Mouse (Mus musculus) ES-E14 (cell line): ENCODE measurements at regions not wholly inside any gene's neighbourhood (a gene's known extent, or its start where the extent isn't known, plus 50 kb on each side); places are given as distances from the start of the nearest gene placed in this dataset.
"Not testable (repeated sequence)": the region's sequence is repeated elsewhere in the genome, so short reads cannot be mapped to it uniquely, and the experiment has no call there.

Experiments
- DNase-seq: peaks from one replicate; pipeline ENCODE4 v3.0.0-alpha.2; 2013; ENCODE audit warnings: low read depth, low spot score
- H3K27ac ChIP-seq: 2 replicates; pipeline ENCODE4 v1.5.1; 2012; ENCODE audit warnings: low read depth, mild to moderate bottlenecking, low read length, moderate library complexity, mixed read lengths; ENCODE audit not compliant: poor library complexity, insufficient read depth, severe bottlenecking
- H3K36me3 ChIP-seq: 2 replicates; pipeline ENCODE4 v1.6.1; 2012; ENCODE audit warnings: mild to moderate bottlenecking, low read length, moderate library complexity, mixed read lengths; ENCODE audit not compliant: control insufficient read depth, poor library complexity, insufficient read depth, severe bottlenecking
- H3K4me1 ChIP-seq, 2 experiments: fragments of 150-350 bp in 1 of 2; sonication (generic) in 1 of 2; 2 replicates each; pipeline ENCODE4 v1.6.1; 2012; ENCODE audit warnings: low read length in 2 of 2, mild to moderate bottlenecking in 1 of 2, mixed read lengths in 1 of 2; ENCODE audit not compliant: control insufficient read depth in 2 of 2, insufficient read depth in 2 of 2, poor library complexity in 1 of 2
- H3K4me3 ChIP-seq, 2 experiments: fragments of 150-350 bp in 1 of 2; sonication (generic) in 1 of 2; 2 replicates each; pipeline ENCODE4 v1.5.1; 2012; ENCODE audit warnings: low read length in 2 of 2, low read depth in 1 of 2, mild to moderate bottlenecking in 1 of 2, mixed read lengths in 1 of 2; ENCODE audit not compliant: insufficient read depth in 1 of 2, poor library complexity in 1 of 2, severe bottlenecking in 1 of 2
- H3K9ac ChIP-seq: 2 replicates; pipeline ENCODE4 v1.6.1; 2012; ENCODE audit warnings: low read depth, mild to moderate bottlenecking, low read length, mixed read lengths; ENCODE audit not compliant: poor library complexity, insufficient read depth, severe bottlenecking
- H3K9me3 ChIP-seq: fragments of 150-350 bp; sonication (generic); 2 replicates; pipeline ENCODE4 v1.6.1; 2012; ENCODE audit warnings: low read depth, mild to moderate bottlenecking, low read length; ENCODE audit not compliant: control insufficient read depth, insufficient read depth
- CHD2 ChIP-seq: IDR thresholded peaks from 2 replicates; pipeline ENCODE4 v1.6.1; 2014; ENCODE audit warnings: mild to moderate bottlenecking, low read depth, low read length, inconsistent platforms
- HCFC1 ChIP-seq: IDR thresholded peaks from 2 replicates; pipeline ENCODE4 v1.6.1; 2012; ENCODE audit warnings: low read length, inconsistent platforms, borderline replicate concordance; ENCODE audit not compliant: insufficient read depth
- MAFK ChIP-seq: IDR thresholded peaks from 2 replicates; pipeline ENCODE4 v1.6.1; 2014; ENCODE audit warnings: mild to moderate bottlenecking, low read depth, low read length, inconsistent platforms; ENCODE audit not compliant: insufficient read depth
- ZC3H11A ChIP-seq: IDR thresholded peaks from 2 replicates; pipeline ENCODE4 v1.6.1; 2012; ENCODE audit warnings: low read depth, mild to moderate bottlenecking, inconsistent platforms, low read length, borderline replicate concordance
- ZNF384 ChIP-seq: IDR thresholded peaks from 2 replicates; pipeline ENCODE4 v1.6.1; 2012; ENCODE audit warnings: low read depth, low read length, inconsistent platforms
- in situ Hi-C, 2 experiments: fragments of 600-800 bp; cut with MboI; formaldehyde crosslinking; loops; one replicate each; pipeline ENCODE4 v1.15.1; 2025; ENCODE audit warnings: low sequenced_read_pairs in 2 of 2, inconsistent platforms in 1 of 2; ENCODE audit not compliant: unreplicated experiment in 2 of 2

DNA sequence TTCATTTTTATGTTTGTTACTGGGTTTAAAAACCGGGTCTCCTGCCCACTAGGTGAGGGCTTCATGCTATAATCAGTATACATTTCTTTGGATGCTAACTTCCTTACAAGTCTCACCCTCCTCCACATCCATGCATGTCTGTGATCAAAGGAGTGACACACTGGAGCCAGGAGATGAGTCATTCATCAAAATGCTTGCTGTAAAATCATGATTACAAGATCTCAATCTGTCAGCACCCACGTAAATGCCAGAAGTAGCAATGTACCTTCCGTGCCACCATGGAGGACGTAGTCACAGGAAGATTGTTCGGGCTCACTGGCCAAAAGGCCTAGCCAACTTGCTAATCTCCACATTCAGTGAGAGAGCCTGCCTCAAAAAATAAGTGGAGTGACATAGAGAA, 431.2 kb upstream of the Gria1 start:
- TF ChIP-seq MAFK (no peak), HCFC1 (no peak), CHD2 (no peak), ZC3H11A (no peak), ZNF384 (no peak)
- no peak for DNase-seq

DNA sequence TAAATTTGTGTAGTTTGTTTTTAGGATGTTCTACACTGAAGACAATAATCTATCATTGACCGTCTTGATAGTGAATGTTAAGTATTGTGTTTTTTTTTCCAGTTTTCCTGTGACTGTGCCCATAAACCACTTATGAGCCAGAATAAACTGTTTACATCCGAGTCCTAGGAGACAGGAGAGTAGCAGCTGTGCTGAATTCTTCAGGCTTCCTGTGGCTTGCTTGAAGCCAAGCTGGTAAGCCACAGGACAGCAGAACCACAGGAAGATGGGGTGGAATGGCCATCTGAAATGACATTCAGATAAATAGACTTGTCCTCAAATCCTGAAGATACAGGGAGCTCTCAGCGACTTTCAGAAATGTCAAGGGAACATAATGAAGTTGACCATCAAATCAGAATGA, 428.1 kb upstream of the Gria1 start:
- Histone ChIP-seq H3K4me3 (no peak overlapping the region), H3K9ac (no peak overlapping the region), H3K4me1 (no peaks in the 10 kb centered on the region), H3K36me3 (no peaks in the 10 kb centered on the region), H3K9me3 (no peaks in the 10 kb centered on the region), H3K27ac (no peak overlapping the region)
- TF ChIP-seq ZC3H11A (no peak), HCFC1 (no peak), MAFK (no peak), ZNF384 (no peak), CHD2 (no peak)
- in situ Hi-C loops, result no loop called here
- no peak for DNase-seq

More for the DNA sequence above, 431.2 kb upstream of the Gria1 start:
- in situ Hi-C loops, result no loop called here
- H3K4me1 ChIP-seq, result no peaks in the 10 kb centered on the region
- no peaks in the 10 kb centered on the region for H3K9me3 ChIP-seq
- H3K9ac ChIP-seq, result no peak overlapping the region
- no peaks in the 10 kb centered on the region for H3K36me3 ChIP-seq
- no peak overlapping the region for H3K27ac ChIP-seq
- H3K4me3 ChIP-seq, result no peak overlapping the region

DNA sequence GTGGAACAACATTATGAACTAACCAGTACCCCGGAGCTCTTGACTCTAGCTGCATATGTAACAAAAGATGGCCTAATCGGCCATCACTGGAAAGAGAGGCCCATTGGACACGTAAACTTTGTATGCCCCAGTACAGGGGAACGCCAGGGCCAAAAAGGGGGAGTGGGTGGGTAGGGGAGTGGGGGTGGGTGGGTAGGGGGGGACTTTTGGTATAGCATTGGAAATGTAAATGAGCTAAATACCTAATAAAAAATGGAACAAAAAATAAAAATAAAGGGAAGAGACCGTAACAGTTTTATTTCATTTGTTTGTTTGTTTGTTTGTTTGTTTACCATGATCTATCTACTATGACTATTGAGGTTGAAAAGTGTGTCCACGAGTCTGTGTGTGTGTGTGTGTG, 417.8 kb upstream of the Gria1 start:
- H3K9ac ChIP-seq, H3K36me3 ChIP-seq, H3K9me3 ChIP-seq, in situ Hi-C loops, H3K4me3 ChIP-seq, H3K27ac ChIP-seq, H3K4me1 ChIP-seq, DNase-seq: not testable (repeated sequence)

DNA sequence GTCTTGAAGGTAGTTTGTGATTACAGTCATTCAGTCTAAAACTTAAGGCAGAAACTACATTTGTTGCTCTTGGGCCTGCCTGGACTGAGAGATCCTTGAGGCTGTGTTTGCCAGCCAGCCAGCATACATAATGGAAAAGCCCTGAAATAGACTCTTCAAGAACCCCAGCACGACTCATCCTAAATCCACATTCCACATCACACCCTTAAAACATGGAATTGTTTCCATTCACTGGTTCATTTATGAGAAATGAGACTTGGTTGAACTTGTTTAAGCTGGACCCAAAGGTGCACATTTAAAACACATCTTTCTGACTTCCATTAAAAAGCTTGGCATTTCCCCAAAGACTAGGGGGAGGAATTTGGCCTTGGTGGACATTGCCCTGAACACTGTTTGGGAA, 407.4 kb upstream of the Gria1 start:
- Histone ChIP-seq H3K36me3 (no peaks in the 10 kb centered on the region), H3K4me3 (no peak overlapping the region), H3K9me3 (no peaks in the 10 kb centered on the region), H3K9ac (no peak overlapping the region), H3K4me1 (no peaks in the 10 kb centered on the region), H3K27ac (no peak overlapping the region)
- DNase-seq, result no peak
- no peak for TF ChIP-seq ZC3H11A
- in situ Hi-C loops, result no loop called here

- no peak for DNase-seq
- Histone ChIP-seq H3K4me1 (no peaks in the 10 kb centered on the region), H3K36me3 (no peaks in the 10 kb centered on the region), H3K27ac (no peak overlapping the region), H3K4me3 (no peak overlapping the region), H3K9ac (no peak overlapping the region), H3K9me3 (no peaks in the 10 kb centered on the region)
- in situ Hi-C loops, result no loop called here
- TF ChIP-seq MAFK, result no peak
- TF ChIP-seq HCFC1, result no peak
- no peak for TF ChIP-seq CHD2
- TF ChIP-seq ZNF384, result no peak
- TF ChIP-seq ZC3H11A, result no peak
Observed at GRCm38 (mm10) chr11:56627659-56628058, 383.5 kb upstream of the Gria1 start.
